Mouse (Mus musculus): ENCODE measurements around the gene Bicdl1.

DNA sequence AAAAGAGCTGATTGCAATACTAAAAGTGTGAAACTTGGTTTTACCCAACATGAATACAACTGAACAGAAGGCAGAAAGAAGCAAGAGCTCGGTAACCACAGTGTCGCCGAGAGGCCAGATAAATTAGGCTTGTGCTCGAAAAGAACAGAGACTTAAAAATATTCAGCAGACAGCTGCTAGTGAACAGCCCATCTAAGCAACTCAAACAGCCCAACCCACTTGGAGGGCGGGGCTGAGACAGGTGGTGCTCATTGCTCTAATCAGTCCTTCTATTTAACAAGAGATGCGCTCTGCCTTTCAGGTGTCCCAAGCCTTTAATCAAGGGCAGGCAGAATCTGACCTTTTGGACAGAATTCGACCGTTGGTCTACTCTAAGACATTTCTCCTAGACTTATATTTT, 4.8 kb downstream of the Bicdl1 start:
- no peak for TF ChIP-seq GATA1 (IDR thresholded peaks at IDR 0.05; ENCODE audit: borderline replicate concordance, low read length)
- TF ChIP-seq FLI1 (IDR thresholded peaks at IDR 0.05; ENCODE audit: low read length), result no peak

All from megakaryocyte, embryonic 14.5 days (primary cell).